Mouse (Mus musculus): ENCODE measurements around the gene Nfam1.

GRCm38 (mm10) chr15:83030884-83031283 lies 2.2 kb downstream of the Nfam1 start:
- TF ChIP-seq POLR2A (IDR thresholded peaks at IDR 0.05; ENCODE audit: low read depth, low read length) (no peak), CTCF (IDR thresholded peaks at IDR 0.05; ENCODE audit: extremely low read depth, insufficient read depth, insufficient read length, insufficient replicate concordance) (no peak)
